Mouse (Mus musculus): ENCODE results near the gene Fahd2a. TPM values are rescaled to one million over a fixed set of nuclear protein-coding genes. Genes with fewer than 3 reads are reported as not detected.

Gene Fahd2a
- polyA plus RNA-seq, 1 experiment from 2014 or later, result 16.9 TPM

DNA sequence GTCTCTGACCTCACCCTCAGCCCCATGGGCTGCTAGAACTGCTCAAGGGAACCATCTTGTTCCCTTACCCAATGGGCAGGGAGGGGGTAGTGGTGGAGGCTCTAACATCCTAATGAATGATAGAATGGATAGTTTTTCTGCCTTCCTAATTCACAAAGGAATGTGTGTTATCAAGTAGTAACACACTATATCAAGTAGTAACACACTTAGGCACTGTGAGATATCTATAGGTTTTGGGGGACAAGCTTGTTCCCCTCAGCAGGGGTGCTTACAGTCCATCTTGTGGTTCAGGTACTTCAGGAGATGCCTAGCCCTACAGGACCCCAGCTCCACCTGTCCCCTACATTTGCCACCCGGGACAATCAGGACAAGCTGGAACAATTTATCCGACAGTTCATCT is 8.8 kb downstream of the Fahd2a start:
- H3K4me1 ChIP-seq (ENCODE audit: insufficient read depth), result peaks cover 2% of the 10 kb centered on the region; the same call in 1 of the 2 replicates
- no peak for TF ChIP-seq EP300 (IDR thresholded peaks at IDR 0.05; ENCODE audit: low read depth)
- no peak for TF ChIP-seq CTCF (IDR thresholded peaks at IDR 0.05; ENCODE audit: low read depth)
- H3K36me3 ChIP-seq (replicated peaks; ENCODE audit: insufficient read depth, low read length), result peaks cover 16% of the 10 kb centered on the region
- no peak overlapping the region for H3K4me2 ChIP-seq (ENCODE audit: low read depth, low read length)
- no peak overlapping the region for H3K27ac ChIP-seq (ENCODE audit: low read depth)
- peak; percentile 21; the same call in 1 of the 2 replicates for ATAC-seq
- H3K9ac ChIP-seq (replicated peaks), result no peak overlapping the region
- H3K27me3 ChIP-seq (ENCODE audit: insufficient read depth, low read length), result no peaks in the 10 kb centered on the region
- 88% methylated on average over 2 of the region's 2 CpGs for WGBS (ENCODE audit: insufficient replicate concordance)
- H3K9me3 ChIP-seq (ENCODE audit: low read length), result no peaks in the 10 kb centered on the region
- H3K4me3 ChIP-seq (ENCODE audit: low read depth, low read length), result no peak overlapping the region
- DNase-seq, result no peak

DNA sequence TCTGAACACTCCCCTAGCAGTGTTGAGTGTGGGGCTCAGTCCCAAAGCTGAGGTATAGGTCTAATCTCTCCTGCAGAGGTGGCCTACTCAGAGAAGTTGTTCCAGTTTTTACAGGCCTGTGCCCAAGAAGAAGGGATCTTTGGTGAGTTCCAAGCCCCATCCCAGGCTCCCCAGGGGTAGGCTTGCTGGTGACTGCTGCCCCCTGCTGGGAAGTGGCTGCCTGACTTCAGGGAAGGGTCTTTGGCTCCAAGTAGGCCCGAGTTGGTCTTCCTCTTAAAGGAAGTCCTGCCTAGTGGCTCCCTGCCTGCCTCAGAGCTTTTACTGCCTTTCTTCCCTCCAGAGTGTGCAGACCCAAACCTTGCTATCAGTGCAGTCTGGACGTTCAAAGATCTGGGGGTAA is 9.2 kb downstream of the Fahd2a start:
- Histone ChIP-seq H3K4me3 (ENCODE audit: low read depth, low read length) (no peak overlapping the region), H3K9me3 (ENCODE audit: low read length) (no peaks in the 10 kb centered on the region), H3K4me2 (ENCODE audit: low read depth, low read length) (no peak overlapping the region), H3K4me1 (ENCODE audit: insufficient read depth) (peaks cover 2% of the 10 kb centered on the region; the same call in 1 of the 2 replicates), H3K36me3 (replicated peaks; ENCODE audit: insufficient read depth, low read length) (peaks cover 16% of the 10 kb centered on the region), H3K27ac (ENCODE audit: low read depth) (no peak overlapping the region), H3K9ac (replicated peaks) (no peak overlapping the region), H3K27me3 (ENCODE audit: insufficient read depth, low read length) (no peaks in the 10 kb centered on the region)
- ATAC-seq (peak; percentile 29; the same call in 1 of the 2 replicates), DNase-seq (peak; percentile 66)
- WGBS (ENCODE audit: insufficient replicate concordance), result 30% methylated on average over 2 of the region's 2 CpGs
- TF ChIP-seq CTCF (IDR thresholded peaks at IDR 0.05; ENCODE audit: low read depth), result peak; percentile 77
- no peak for TF ChIP-seq EP300 (IDR thresholded peaks at IDR 0.05; ENCODE audit: low read depth)

DNA sequence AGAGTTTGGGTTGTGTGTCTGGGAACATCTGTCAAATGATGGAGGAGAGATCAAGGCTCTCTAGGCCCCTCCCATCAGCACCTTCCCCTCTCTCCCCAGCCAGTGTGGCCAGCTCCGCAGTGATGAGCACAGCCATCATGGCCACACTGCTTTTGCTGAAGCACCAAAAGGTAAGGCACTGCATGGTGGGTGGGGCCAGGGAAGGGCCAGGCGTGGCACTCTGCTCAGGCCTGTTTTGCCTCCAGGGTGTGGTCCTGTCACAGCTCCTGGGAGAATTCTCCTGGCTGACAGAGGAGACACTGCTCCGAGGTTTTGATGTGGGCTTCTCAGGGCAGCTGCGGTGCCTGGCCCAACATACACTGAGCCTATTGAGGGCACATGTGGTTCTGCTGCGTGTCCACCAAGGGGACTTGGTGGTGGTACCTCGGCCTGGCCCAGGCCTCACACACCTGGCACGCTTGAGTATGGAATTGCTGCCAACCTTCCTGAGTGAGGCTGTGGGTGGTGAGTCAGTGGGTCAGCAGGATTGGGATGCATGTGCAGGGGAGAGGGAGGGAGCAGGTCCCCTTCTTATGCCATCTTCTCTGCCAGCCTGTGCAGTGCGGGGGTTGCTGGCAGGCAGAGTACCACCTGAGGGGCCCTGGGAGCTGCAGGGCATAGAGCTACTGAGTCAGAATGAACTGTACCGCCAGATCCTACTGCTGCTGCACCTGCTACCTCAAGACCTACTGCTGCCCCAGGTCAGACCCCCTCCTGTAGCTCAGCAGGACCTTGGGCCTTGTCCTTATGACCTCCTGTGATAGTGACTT is 10.7 kb downstream of the Fahd2a start:
- Histone ChIP-seq H3K4me1 (ENCODE audit: insufficient read depth) (peaks cover 2% of the 10 kb centered on the region; the same call in 1 of the 2 replicates), H3K36me3 (replicated peaks; ENCODE audit: insufficient read depth, low read length) (peaks cover 16% of the 10 kb centered on the region), H3K4me3 (ENCODE audit: low read depth, low read length) (no peak overlapping the region), H3K9me3 (ENCODE audit: low read length) (no peaks in the 10 kb centered on the region), H3K27ac (ENCODE audit: low read depth) (no peak overlapping the region), H3K9ac (replicated peaks) (no peak overlapping the region), H3K27me3 (ENCODE audit: insufficient read depth, low read length) (0 out of 2 replicates have a peak, but pooled peaks cover 3% of the 10 kb centered on the region), H3K4me2 (ENCODE audit: low read depth, low read length) (no peak overlapping the region)
- TF ChIP-seq EP300 (IDR thresholded peaks at IDR 0.05; ENCODE audit: low read depth), result no peak
- TF ChIP-seq CTCF (IDR thresholded peaks at IDR 0.05; ENCODE audit: low read depth), result no peak
- ATAC-seq (no peak; the same call in 1 of the 2 replicates), DNase-seq (no peak)
- WGBS (ENCODE audit: insufficient replicate concordance), result 79% methylated on average over 9 of the region's 9 CpGs

DNA sequence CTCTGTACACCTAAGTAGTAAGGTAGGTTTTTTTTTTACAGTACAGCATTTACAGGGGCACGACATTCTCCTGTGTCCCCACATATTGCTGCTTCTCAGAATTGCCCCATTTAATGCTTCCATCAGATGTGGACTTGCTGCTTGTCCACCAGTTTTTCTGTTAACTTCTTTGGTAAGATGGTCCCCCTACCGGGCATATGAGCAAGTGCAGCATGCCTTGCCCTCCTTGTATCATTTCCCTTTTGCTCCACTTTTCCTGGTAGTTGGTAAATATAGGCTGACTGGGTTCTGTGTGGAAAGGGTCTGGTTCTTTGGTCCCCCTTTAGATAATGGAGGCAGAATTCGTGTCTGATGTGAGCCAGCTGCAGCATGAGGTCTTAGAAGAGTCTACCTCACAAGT is 14.1 kb downstream of the Fahd2a start:
- DNase-seq (peak; percentile 36), ATAC-seq (no peak)
- Histone ChIP-seq H3K4me1 (ENCODE audit: insufficient read depth) (peaks cover 2% of the 10 kb centered on the region; the same call in 1 of the 2 replicates), H3K27me3 (ENCODE audit: insufficient read depth, low read length) (0 out of 2 replicates have a peak, but pooled peaks cover 3% of the 10 kb centered on the region), H3K36me3 (replicated peaks; ENCODE audit: insufficient read depth, low read length) (0 out of 2 replicates have a peak, but pooled peaks cover 2% of the 10 kb centered on the region), H3K4me2 (ENCODE audit: low read depth, low read length) (no peak overlapping the region), H3K4me3 (ENCODE audit: low read depth, low read length) (no peak overlapping the region), H3K9me3 (ENCODE audit: low read length) (no peaks in the 10 kb centered on the region), H3K9ac (replicated peaks) (no peak overlapping the region), H3K27ac (ENCODE audit: low read depth) (no peak overlapping the region)
- no peak for TF ChIP-seq EP300 (IDR thresholded peaks at IDR 0.05; ENCODE audit: low read depth)
- peak; percentile 84 for TF ChIP-seq CTCF (IDR thresholded peaks at IDR 0.05; ENCODE audit: low read depth)
- 17% methylated on average over 3 of the region's 3 CpGs for WGBS (ENCODE audit: insufficient replicate concordance)

DNA sequence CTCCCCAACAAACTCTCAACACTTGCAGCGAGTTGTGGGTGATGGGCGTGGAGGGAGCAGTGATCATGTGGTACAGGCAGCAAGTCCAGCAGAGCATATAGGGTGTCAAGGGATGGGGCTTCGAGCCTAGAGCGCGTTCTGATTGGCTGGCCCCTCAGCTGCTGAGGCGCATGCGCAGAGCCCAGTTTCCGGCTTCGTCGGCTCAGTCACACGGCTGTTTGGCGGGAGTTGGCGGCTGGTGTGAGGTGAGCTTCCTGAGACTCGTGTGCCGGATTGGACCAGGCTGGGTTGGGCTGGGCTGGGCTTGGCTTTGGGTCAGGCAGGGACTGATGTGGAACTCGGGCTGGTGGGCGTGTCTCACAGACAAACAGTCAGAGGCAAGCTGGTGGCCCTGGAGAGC is 19.4 kb downstream of the Fahd2a start, which contains the start of gene Gpat2:
Gene Gpat2, plus strand, starts transcription at position 223 of the 400 bp plus-strand sequence.
- no peak within 1 kb of the TSS for H3K4me3 ChIP-seq (ENCODE audit: low read depth, low read length)
- no peak within 1 kb of the TSS for H3K27ac ChIP-seq (ENCODE audit: low read depth)
- WGBS (ENCODE audit: insufficient replicate concordance), result 81% methylated on average over 17 of the region's 17 CpGs
- ATAC-seq (no peak), DNase-seq (no peak)
- 0 out of 2 replicates have a peak, but pooled peaks cover 3% of the 10 kb centered on the region for H3K27me3 ChIP-seq (ENCODE audit: insufficient read depth, low read length)
- no peaks in the 10 kb centered on the region for H3K9me3 ChIP-seq (ENCODE audit: low read length)
- H3K4me1 ChIP-seq (ENCODE audit: insufficient read depth), result no peaks in the 10 kb centered on the region
- no peaks in the 10 kb centered on the region for H3K36me3 ChIP-seq (replicated peaks; ENCODE audit: insufficient read depth, low read length)
- TF ChIP-seq EP300 (IDR thresholded peaks at IDR 0.05; ENCODE audit: low read depth) (no peak), CTCF (IDR thresholded peaks at IDR 0.05; ENCODE audit: low read depth) (no peak)
- H3K9ac ChIP-seq (replicated peaks), result no peak within 1 kb of the TSS
- H3K4me2 ChIP-seq (ENCODE audit: low read depth, low read length), result no peak within 1 kb of the TSS

DNA sequence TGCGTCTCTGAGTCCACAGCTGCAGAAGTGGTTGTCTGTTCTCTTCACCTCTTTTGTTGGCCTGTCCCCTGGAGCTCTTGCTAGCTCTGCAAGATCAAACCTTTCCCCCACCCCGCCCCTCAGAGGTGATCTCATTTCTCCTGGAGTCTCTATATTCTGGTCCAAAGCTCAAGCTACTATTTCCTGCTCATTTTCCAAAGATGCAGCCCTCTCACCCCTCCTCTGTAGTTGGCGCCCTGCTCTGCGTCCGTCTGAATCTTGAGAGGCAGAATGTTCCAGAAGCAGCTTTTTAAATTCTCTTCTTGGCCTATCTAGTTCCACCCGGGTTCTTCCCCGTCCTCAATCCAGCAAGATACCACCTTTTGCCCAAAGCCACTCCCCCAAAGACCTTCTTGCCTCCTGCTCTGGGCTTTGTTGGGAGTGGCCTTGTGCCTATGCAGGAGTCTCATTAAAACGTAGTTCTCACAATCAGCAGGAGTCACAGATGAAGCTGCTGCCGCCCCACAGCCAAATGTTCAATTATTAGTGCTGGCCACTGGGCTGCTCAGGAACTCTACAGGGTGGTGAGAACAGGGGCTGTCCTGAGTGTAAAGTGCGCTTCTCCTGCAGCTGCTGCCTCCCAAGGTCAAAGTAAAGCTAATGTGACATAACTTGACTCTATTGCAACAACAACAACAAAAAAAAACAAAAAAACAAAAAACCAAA is 25.9 kb downstream of the Fahd2a start:
- Histone ChIP-seq H3K36me3 (replicated peaks; ENCODE audit: insufficient read depth, low read length) (no peaks in the 10 kb centered on the region), H3K27me3 (ENCODE audit: insufficient read depth, low read length) (no peaks in the 10 kb centered on the region), H3K27ac (ENCODE audit: low read depth) (no peak overlapping the region), H3K9me3 (ENCODE audit: low read length) (no peaks in the 10 kb centered on the region), H3K4me1 (ENCODE audit: insufficient read depth) (no peaks in the 10 kb centered on the region), H3K4me2 (ENCODE audit: low read depth, low read length) (no peak overlapping the region), H3K9ac (replicated peaks) (no peak overlapping the region), H3K4me3 (ENCODE audit: low read depth, low read length) (no peak overlapping the region)
- ATAC-seq (no peak), DNase-seq (no peak)
- TF ChIP-seq EP300 (IDR thresholded peaks at IDR 0.05; ENCODE audit: low read depth) (no peak), CTCF (IDR thresholded peaks at IDR 0.05; ENCODE audit: low read depth) (no peak)
- 63% methylated on average over 10 of the region's 10 CpGs for WGBS (ENCODE audit: insufficient replicate concordance)
